Mouse (Mus musculus) spleen, adult 2 months (tissue): Measurements from ENCODE around the gene Scfd2.

Experiments used
- CTCF ChIP-seq: fragments of 200-500 bp; IDR thresholded peaks from 2 replicates; pipeline ENCODE4 v1.5.1; 2011; ENCODE audit warnings: mild to moderate bottlenecking, inconsistent platforms; ENCODE audit not compliant: insufficient read depth, insufficient read length, insufficient replicate concordance; ENCODE audit errors: extremely low read depth
- POLR2A ChIP-seq: fragments of 200-500 bp; IDR thresholded peaks from 2 replicates; pipeline ENCODE4 v1.6.1; 2011; ENCODE audit warnings: low read depth, low read length, inconsistent platforms

GRCm38 (mm10) chr5:74456759-74457158 lies 74.8 kb downstream of the Scfd2 start:
- TF ChIP-seq CTCF (no peak), POLR2A (no peak)
